Mouse (Mus musculus) kidney, postnatal 14 days (tissue): Measurements from ENCODE around the gene H2-Q2.
"Not testable (repeated sequence)": the region's sequence is repeated elsewhere in the genome, so short reads cannot be mapped to it uniquely, and the experiment has no call there.

Experiments used
- DNase-seq: peaks from one replicate; pipeline ENCODE4 v3.0.0; 2022; ENCODE audit warnings: mixed read lengths

Gene H2-Q2

DNA sequence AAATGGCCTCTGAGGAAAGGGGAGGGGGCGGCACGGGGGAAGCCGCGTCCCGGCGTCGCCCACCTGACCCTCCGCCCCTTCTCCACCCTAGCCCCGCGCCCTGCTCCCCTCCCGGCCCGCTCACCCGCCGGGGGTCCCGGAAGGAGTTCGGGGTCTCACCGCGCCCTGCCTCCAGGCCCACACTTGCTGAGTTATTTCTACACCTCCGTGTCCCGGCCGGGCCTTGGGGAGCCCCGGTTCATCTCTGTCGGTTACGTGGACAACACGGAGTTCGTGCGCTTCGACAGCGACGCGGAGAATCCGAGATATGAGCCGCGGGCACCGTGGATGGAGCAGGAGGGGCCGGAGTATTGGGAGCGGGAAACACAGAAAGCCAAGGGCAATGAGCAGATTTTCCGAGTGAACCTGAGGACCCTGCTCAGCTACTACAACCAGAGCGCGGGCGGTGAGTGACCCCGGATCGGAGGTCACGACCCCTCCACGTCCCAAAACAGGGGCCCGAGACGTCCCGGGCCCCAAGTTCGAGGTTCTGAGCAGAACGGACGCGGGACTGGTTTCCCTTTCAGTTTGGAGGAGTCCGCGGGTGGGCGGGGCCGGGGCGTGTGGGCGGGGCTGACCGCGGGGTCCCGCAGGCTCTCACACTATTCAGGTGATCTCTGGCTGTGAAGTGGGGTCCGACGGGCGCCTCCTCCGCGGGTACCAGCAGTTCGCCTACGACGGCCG is 37.8 kb downstream of the H2-Q2 start:
- peak; percentile 59 for DNase-seq

DNA sequence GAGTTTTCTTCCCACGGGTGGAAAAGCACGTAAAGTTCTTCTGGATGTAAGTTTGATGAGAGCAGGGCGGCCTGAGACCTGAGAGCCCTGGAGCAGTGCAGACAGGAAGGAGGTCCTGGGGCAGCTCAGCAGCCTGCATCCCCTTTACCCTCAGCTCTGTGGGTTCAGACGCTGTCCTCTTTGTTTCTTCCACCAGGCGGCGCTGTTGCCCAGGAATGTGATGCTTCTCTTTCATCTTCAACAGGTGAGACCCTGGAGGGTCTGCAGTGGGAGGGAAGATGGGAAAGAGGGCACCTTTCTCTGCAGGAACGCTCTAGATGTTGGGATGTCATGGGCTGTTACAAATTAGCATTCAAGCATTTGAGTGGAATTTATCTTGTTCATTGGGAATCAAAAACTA is 47.8 kb downstream of the H2-Q2 start:
- DNase-seq, result peak; percentile 13

DNA sequence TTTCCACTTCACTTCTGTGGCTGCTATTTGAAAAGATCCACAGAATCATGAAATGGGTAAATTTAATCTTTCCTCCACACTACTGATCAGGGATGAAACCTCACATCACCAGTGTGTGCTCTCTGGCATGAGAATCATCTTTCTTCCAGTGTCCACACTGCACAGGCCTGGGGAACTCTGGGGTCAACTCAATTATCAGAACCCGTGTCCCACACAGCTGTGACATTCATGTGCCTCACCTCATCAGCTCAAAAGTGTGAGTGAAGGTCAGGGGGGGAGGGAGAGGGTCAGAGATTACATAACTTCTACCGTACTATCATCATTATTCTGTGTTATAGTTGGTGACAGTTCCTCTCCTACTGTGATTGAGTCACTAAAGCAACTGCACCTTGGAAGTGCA is 50.6 kb downstream of the H2-Q2 start:
- not testable (repeated sequence) for DNase-seq

DNA sequence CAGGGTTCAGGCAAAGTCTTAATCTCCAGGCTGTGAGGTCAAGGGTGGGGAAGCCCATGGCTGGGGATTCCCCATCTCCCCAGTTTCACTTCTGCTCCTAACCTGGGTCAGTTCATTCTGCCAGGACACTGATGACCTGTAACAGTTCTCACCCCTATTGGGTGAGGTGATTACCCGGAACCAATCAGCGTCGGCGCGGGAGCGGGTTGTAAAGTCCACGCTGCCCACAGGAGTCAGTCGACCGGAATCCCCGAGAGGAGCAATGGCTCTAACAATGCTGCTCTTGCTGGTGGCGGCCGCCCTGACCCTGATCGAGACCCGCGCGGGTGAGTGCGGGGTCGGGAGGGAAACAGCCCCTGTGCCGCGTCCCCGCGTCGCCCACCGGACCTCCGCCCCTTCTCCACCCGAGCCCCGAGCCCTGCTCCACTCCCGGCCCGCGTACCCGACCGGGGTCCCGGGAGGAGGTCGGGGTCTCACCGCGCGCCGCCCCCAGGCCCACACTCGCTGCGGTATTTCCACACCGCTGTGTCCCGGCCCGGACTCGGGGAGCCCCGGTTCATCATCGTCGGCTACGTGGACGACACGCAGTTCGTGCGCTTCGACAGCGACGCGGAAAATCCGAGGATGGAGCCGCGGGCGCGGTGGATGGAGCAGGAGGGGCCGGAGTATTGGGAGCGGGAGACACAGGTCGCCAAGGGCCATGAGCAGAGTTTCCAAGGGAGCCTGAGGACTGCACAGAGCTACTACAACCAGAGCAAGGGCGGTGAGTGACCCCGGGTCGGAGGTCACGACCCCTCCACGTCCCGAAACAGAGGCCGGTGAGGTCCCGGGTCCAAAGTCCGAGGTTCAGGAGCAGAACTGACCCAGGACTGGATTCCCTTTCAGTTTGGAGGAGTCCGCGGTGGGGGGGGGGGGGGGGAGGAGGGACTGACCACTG is 52.1 kb downstream of the H2-Q2 start:
- DNase-seq, result peak; percentile 30
